Mouse (Mus musculus) liver, postnatal 0 days (tissue): ENCODE measurements around the gene Slc16a10.
"Not testable (repeated sequence)": the region's sequence is repeated elsewhere in the genome, so short reads cannot be mapped to it uniquely, and the experiment has no call there.

Experiments
- CTCF ChIP-seq: sonication (generic); IDR thresholded peaks from 2 replicates; pipeline ENCODE4 v1.5.1; 2016; ENCODE audit warnings: antibody characterized with exemption, low read depth
- EP300 ChIP-seq: IDR thresholded peaks from 2 replicates; pipeline ENCODE4 v1.6.1; 2016; ENCODE audit warnings: antibody characterized with exemption, low read depth, mild to moderate bottlenecking

DNA sequence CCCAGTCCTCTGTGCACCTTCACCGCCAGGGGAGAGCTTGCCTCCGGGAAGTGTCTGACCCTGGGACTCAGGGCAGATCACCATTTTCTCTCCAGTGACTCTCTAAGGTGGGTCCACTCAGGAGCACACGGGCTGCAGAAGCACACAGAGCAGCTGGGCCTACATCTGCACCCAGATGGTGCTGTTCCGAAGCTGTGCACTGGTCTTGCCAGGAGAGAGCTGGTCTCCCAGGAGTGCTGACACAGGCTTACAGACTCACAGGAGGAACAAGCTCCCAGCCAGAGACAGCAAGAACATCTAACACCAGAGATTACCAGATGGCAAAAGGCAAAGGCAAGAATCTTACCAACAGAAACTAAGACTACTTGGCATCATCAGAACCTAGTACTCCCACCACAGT lies 133.2 kb downstream of the Slc16a10 start:
- TF ChIP-seq CTCF, EP300: not testable (repeated sequence)
